Mouse (Mus musculus): ENCODE results near the gene Ctso. TPM values are rescaled to one million over a fixed set of nuclear protein-coding genes. Genes with fewer than 3 reads are reported as not detected.

The Ctso gene
- total RNA-seq (2021), result 10 to 100 TPM; 14.1 to 16.6 TPM
- long read RNA-seq, transcript Ctso-201 (8 exons, 3,468 nt), result major isoform, 34 of 47 reads
- long read RNA-seq, partial matches to known transcripts, result 0 of 47 reads
- long read RNA-seq, other reads (novel, unspliced or antisense), result 12 of 47 reads

DNA sequence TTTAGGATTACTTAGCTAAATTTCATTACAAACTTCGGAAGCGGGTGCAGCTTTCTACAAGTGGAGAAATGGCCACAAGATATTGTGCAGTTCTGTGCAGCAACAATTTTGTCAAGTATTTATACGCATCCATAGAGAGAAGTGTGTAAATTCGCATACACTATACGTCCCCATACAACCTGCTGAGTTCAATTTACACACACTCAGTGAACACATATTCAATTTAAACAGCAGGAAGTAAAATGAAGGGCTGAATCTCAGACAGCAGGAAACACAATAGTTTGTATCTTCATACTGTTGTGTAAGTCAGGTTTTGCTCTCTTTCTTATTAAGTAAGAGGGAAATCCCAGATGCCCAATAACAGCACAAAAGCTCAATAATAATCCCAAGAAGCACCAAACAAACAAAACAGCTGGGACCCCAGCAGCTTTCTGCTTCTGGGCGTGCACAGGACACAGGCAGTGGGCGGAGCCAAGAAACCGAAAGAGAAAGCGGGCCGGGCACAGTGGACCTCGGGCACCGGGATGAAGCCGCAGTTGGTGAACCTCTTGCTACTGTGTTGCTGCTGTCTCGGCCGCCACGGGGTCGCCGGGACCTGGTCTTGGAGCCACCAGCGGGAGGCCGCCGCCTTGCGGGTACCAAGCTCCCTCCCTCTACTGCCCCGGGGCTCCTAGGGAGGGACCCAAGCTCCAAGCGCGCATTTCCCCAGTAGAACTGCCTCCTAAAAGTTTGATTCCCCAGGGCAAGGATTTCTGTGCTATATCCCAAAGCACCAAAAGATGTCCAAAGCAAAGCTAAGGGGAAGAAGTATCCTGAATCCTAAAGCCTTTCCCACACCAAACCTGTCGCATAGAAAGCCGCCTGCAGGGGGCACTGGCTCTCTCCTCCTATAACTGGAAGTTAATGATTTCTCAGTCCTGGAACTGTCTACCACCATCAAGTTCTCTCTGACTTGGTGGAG lies at the start of gene Ctso:
TSS of gene Ctso (plus strand) at position 461 of the 961 bp plus-strand sequence.
- peak; percentile 90 to 93 for DNase-seq (ENCODE audit: low spot score in 2 of 2)

DNA sequence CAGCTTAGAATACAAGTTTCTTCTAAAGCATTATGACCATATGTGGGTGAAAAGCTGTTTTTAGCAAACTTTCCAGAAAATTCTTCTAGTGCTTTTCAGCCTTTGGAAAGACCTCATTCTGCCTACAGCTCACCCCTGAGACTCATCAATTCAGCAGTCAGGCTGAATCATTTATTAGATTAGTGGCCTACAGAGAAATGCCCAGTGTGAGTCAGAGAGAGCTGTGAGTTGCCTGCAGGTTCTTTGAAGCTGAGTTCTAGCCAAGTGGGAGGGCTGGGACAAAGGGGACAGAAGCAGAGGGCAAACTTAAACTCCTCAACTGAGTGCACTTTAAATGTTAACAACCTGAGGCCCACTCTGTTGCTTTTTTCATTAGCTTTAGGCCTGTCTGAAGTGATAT lies 48.5 kb upstream of the Ctso start:
- DNase-seq (ENCODE audit: low spot score in 2 of 2), result no peak

DNA sequence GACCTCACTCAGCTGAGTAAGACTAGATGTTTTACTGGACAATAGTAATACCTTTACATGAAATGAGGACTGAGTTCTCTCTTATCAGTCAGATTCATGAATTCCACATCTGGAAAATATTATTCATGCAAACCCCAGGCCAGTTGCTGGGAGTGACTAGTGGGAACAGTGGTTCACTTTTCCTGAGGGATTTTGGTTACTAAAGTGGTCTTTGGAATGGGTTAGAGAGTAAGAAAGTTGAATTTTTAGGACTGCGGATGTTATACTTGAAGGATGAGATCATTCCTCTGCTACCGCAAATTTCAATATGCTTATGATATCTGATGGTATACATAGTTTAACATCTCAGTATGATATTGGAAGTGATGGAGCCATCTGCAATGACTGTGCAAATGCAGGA lies 46.8 kb upstream of the Ctso start:
- DNase-seq (ENCODE audit: low spot score in 2 of 2), result no peak

DNA sequence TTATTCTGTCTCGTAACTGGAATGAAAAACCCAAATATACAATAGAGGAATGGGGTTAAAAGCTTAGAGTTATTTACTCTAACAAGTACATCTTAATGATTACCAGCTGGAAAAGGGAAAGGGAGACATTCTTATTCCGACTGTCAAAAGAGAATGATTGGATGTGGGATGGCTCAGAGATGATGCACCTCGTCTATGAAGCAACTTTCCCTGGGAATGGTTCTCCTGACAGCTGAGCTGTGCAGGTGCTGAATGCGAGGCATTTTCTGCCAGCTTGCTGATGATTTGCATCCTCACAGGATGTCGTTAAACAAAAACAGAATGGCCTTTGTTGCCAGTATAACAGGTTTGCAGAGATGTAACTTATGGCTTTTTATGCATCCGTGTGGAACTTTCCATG lies 43.3 kb upstream of the Ctso start:
- DNase-seq (ENCODE audit: low spot score in 2 of 2), result no peak

DNA sequence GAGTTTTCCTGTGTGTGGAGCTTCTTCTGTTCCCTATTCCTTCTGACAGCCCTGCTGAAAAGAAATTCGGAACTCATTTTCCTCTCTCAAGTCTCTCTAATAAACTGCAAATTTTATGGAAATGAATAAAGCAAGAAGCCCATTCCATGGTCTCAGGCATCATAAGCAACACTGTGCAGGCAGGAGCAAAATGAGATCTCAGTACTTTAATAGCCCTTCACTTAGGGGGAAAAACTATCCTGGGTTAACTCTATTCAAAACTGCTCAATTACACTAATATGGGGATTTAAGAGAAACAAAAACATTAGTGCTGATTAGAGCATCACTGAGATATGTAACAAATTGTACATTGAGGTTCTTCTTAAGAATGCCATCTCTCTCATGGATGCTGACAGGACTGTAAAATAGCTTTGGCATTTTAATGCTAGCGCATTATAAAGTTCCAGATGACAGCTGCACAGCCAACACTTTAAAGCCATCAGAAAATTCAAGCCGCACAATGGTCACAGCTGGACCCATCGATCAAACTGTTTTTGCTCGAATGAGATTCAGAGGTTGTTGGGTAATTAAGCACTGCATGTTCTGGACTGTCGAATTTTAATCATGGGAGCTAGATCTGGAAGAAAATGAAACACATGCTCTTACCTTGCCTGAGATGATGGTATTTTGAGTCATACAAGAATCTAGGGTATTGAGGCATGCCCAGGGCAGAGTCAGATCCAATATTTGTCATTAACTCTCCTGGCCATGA lies 21.9 kb upstream of the Ctso start:
- DNase-seq (ENCODE audit: low spot score in 2 of 2), result no peak

DNA sequence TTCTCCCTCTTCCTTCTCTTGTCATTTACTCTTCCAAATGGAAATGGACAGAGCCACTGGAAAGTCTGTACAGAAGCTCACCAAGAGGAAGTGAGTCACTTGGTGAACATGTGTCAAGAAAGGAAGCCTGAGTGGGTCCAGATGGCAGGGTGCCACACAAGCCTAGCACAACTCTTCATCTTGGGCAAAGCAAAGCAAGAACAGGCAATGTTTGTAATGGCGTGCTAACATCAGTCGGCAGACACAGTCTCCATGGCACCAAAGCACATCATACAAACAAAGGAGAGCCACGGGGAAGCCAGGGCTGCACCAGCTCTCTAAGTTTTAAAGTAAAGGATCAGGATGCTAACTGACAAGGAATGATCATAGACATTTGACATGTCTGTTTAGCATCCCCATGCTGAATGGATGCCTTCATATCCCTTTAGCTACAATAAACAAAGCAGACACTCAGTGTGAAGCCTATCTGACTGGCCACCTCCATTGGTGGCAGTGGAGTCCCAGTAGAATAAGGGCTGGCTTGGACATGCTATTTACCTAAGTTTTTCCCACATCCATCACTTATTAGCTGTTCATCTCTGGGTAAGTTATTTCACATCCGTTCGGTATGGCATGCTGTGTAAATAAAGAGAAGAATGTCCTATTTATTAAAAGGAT lies 16.2 kb upstream of the Ctso start:
- DNase-seq (ENCODE audit: low spot score in 2 of 2), result peak in 1 of 2 experiments; percentile 16

DNA sequence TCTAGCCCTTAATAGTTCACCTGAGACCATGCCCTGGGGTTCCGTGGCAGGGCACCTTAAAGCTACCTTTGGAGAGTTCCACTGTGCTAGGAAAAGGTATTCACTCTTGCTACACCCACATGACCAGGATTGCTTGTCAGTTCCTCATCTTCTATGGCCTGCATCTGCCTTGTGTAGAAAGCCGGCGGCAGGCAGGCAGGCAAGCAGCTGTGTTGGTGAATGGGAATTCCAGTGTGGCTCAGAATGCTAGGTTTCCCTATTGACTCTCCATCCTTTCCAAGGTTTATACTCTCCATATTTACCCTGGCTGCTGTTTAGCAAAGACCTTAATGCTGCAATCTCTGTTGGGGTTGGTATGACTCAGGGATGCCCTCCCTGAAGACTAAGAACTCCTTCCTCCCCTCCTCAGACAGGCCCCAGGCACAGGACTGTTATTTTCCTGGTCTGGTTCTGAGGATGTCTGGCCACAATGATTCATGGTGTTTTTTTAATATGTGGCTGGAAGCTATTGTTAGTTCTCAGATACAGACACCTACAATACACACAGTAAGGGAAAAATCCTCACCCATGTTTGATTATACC lies 15.0 kb upstream of the Ctso start:
- DNase-seq (ENCODE audit: low spot score in 2 of 2), result no peak

DNA sequence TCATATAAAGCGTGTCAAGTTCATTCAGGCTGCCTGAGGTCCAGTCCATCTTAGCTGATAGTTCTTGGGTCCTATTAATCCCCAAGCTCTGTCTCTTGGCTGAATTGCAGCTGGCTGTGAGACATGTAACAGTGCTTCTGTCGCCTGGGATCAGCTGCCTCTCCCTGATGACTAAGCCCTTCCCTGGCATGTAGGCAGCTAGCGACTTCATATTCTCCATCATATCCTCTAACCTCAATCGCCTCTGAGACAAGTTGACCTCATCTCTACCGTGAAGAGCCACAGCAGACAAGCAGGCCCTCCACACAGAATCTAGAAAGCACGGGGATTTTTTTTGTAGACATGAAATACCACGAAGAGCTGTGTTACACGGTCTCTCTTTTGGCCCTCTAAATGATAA lies 14.2 kb upstream of the Ctso start:
- DNase-seq (ENCODE audit: low spot score in 2 of 2), result no peak

DNA sequence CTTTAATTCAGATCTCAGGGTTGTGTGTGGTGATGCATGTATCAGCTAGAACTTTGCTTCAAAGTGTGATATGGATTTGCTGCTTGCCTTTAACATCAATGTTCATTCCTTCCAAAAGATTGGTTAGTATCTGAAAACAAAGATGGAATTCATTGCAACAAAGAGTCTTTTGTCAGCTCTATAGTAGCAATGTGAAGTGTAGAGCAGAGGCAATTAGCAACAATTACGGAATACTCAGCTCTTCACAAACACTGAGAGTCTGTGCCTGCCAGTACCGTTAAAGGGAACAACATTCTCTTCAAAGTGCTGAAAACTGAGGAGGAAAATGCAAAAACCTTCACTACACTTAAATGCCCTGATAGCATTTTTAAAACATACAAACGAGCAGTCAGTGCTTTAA lies 12.7 kb upstream of the Ctso start:
- no peak for DNase-seq (ENCODE audit: low spot score in 2 of 2)

DNA sequence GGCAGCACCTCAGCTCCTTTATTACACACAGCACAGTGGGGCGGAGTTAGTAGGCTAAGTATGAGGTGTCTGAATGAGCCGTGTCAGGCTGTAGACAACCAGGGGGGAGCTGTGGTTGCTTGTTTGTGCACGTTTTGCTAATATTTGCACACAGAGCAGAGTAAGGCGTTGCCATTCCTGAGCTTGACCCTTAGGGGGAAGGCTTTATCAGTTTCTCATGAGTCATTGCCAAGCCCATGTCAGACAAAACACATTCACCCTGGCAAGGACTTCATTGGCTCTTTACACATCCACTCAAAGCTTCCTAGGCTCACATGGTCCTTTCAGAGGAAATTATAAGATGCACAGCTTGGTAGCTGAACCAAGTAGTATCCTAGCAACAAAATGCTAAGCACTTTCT lies 9.5 kb upstream of the Ctso start:
- no peak for DNase-seq (ENCODE audit: low spot score in 2 of 2)

DNA sequence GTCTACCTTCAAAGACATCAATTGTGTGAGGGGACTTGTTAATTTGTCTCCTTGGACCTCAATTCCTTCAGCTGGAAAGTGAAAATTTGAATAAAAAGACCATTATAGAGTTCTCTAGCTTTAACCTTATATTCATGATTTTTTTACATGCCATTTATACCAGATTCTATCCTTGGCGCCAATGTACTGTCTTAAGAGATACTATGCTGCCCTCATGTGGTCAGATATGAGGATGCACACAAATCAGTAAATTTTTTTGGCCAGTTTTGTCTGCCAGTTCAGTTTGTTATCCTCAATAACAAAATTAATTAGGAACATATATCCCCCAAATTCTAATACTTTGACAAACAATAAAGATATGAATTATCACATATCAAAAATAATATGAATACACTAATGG lies 7.5 kb upstream of the Ctso start:
- peak; percentile 51 to 66 for DNase-seq (ENCODE audit: low spot score in 2 of 2)

DNA sequence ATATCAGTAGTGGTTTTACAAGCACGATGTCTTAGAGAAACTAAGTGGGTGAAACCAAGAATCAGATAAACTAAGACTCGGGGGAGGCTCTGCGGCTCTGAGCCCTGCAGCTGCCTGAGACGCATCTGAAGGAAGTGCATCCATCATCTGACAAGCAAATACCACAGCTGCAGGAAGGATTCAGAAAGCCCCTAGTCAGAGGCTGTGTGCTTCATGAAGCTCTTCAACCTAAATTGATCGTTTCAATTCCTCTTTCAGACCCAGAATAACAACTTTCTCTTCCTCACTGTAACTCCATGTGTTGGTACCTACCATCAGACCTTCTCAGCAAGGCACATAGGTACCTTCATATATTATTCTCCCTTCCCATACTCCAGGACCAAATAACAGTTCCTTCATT lies 6.5 kb upstream of the Ctso start:
- DNase-seq (ENCODE audit: low spot score in 2 of 2), result no peak

DNA sequence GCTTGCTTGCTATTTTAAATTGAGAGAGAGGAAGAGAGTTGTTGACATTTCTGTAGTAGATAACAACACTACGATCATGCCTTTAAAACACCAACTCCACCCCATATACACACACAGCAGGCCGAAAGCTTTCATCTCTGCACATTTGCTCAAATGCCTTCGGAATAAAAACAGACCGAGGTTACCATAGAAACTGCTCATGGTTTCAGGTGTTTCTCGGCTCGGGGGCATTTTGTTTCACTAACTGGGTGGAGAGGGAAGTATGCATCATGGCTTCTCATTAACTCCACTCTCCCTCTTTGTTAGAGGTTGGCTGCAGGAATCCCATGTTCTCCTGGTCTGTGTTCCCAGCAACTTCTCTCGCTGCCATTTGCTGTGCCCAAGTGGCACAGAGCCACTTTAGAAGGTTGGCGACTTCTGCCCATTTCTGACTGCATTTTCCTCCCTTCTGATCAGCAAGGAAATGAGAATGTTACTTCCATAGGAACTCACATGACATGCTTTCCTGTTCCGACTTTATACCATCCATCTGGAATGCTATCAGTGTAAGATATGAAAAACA lies 5.6 kb upstream of the Ctso start:
- DNase-seq (ENCODE audit: low spot score in 2 of 2), result no peak

DNA sequence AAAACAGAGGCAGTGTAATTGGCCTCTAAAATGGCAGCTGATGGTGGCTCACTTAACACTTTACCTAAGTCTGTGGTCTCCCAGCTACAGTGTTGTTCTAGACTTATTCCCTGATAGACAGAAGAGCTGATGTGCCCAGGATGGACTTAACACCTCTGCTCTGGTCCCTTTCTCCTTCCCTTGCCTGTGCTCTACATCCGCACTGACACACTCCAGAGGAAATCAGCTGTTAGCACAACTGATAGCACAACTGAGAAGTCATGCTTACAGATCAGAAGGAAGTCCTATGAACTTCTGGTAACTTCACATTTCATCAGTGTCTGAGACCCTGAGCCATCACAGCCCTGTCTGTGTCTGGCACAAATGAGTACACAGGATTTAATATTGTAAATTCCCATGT lies 3.3 kb upstream of the Ctso start:
- no peak for DNase-seq (ENCODE audit: low spot score in 2 of 2)

DNA sequence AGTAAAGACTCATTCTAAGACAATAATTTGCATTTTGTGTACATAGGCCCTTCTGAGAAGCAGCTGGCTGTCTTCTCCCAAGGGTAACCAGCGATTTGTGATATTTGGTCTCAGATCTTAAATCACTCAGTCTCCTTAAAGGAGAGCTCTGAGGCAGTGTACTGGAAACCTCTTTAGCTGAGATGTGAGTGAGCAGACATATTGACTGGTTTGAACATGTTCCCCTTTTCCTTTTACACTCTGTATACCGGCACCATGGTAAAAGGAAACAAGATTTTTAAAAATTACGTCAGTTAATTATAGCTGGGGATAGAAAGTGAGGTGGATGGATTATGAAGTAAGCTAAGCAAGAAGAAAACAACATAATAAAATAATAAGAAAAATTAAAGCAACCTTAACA lies 706 bp upstream of the Ctso start:
- no peak for DNase-seq (ENCODE audit: low spot score in 2 of 2)

DNA sequence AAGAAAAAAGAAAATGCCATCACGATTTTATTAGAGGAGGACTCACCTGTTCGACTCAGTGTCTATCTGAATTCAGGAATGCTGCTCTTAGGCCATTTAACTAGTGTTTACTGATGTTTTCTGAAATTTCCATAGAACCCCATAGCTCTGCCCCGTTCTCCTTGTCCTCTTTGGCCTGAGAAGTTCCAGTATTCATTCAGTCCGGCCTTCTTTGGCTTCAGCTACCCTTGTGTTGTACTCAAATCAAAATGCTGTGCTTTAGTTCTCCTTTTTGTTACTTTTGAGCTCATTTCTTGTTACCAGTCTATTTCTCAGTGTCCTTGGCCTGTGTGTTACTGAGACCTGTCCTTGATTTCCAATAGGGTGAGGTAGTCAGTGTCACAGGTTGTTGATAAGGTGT lies 947 bp downstream of the Ctso start:
- DNase-seq (ENCODE audit: low spot score in 2 of 2), result no peak

DNA sequence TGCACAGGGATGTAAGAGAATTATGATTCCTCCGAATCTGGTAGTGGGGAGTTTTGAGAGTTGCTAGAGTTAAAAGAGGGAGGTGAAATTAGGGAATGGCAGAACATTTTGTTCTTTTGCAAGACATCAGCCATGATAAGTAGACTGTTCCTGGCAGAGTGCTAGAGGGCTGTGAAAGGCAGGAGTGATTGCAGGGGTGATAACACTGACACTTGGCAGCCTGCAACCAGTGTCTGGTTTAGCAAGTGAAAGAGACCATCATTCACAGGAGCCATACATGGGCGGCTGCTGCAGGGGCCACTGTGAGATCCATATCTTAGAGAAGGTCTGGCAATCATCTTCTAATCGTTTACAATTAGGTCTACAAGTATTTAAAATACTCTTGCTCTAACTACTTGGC lies 6.5 kb downstream of the Ctso start:
- DNase-seq (ENCODE audit: low spot score in 2 of 2), result no peak

DNA sequence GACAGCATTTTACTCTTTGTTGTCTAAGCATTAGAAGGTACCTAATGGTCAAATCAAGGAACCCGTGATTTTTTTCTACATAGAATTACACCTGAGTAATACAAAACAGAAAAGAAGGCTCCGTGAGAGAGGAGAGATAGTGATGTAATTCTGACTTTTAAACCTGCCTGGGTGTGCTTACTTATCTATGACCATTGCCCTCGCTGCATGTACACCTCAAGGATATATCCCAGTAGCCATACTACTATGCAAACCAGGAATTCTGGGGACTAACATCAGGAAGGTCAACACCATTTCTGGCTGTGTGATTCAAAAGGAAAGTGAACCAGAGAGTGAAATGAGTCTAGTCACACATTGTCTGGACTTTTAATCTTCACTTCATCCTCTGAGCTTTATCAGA lies 9.9 kb downstream of the Ctso start:
- DNase-seq (ENCODE audit: low spot score in 2 of 2), result no peak

DNA sequence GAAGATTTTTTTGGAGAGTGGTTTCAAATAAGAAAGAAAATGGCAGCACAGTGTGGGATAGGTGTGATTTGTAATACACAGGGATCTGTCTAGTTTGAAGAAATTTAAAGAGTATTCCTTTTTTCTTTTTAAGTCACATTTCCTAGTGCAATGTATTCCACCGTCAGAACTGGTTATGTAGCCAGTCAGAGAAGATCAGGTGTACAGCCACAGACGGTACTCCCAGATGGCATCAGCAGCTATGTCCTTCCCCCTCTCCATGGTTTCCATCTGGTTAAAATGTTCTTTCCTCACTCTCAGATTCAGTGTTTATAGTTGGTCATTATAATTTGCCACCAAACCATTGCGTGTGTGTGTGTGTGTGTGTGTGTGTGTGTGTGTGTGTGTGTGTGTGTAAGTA lies 10.7 kb downstream of the Ctso start:
- no peak for DNase-seq (ENCODE audit: low spot score in 2 of 2)

DNA sequence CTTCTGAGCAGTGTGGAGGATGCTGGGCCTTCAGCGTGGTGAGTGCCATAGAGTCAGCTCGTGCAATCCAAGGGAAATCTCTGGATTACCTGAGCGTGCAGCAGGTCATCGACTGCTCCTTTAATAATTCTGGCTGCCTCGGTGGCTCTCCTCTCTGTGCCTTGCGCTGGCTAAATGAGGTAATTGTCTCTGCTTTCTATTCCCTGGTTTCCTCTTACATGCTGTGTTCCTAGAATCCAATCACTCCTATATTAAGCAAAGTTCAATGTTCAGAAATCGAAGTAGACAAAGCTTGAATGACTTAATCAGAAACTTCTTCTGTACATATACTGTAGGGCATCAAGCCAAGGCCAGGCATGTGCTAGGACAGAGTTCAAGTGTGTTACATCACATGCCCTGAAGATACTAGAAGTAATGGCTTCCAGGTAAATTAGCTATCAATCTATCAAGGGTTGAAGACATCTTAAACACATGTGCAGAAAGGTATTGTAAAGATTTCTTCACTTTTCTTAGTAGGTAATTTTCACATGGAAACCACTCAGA lies 12.5 kb downstream of the Ctso start:
- DNase-seq (ENCODE audit: low spot score in 2 of 2), result no peak

DNA sequence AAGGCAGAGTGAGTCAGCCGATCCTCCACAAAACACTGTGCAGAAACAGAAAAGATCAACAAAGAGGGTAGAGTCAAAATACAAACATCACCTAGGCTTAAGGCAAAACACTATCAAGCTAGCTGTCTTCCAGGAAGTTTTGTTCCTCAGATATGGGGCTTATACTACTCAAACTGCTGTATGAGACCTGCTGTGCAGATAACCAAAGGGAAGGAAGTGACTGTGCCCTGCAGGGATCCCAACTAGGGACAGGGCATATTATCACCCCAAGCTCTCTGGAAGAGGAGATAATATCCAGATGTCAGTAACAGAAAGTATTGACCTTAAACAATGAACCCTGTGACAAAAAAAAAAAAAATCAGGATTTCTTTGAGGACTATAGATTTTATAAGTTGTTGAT lies 16.6 kb downstream of the Ctso start:
- DNase-seq (ENCODE audit: low spot score in 2 of 2), result no peak
